Mouse (Mus musculus) neural tube, embryonic 13.5 days (tissue): ENCODE data around the gene Thrsp. TPM values are rescaled to one million over a fixed set of nuclear protein-coding genes. Genes with fewer than 3 reads are reported as not detected.

Experiments used
- ATAC-seq: fragments of 200-750 bp; cut with Nextera tagmentation; 2 replicates; pipeline ENCODE4 v1.8.0; 2017; ENCODE audit warnings: low read depth, mild to moderate bottlenecking, moderate TSS enrichment, moderate library complexity
- H3K27ac ChIP-seq: fragments of 300-500 bp; sonication (generic); replicated peaks from 2 replicates; pipeline ENCODE4 v1.5.1; 2015; ENCODE audit warnings: moderate library complexity, mild to moderate bottlenecking, inconsistent platforms
- H3K27me3 ChIP-seq: fragments of 300-500 bp; sonication (generic); 2 replicates; pipeline ENCODE4 v1.6.1; 2015; ENCODE audit warnings: mild to moderate bottlenecking, inconsistent platforms
- H3K36me3 ChIP-seq: fragments of 300-500 bp; sonication (generic); 2 replicates; pipeline ENCODE4 v1.6.1; 2015; ENCODE audit warnings: mild to moderate bottlenecking, inconsistent platforms
- H3K4me1 ChIP-seq: fragments of 300-500 bp; sonication (generic); replicated peaks from 2 replicates; pipeline ENCODE4 v1.6.1; 2015; ENCODE audit warnings: inconsistent platforms
- H3K4me2 ChIP-seq: fragments of 300-500 bp; sonication (generic); 2 replicates; pipeline ENCODE4 v1.6.1; 2015; ENCODE audit warnings: inconsistent platforms, mild to moderate bottlenecking, moderate library complexity
- H3K4me3 ChIP-seq: fragments of 300-500 bp; sonication (generic); 2 replicates; pipeline ENCODE4 v1.5.1; 2015; ENCODE audit warnings: mild to moderate bottlenecking, inconsistent platforms
- H3K9ac ChIP-seq: fragments of 300-500 bp; sonication (generic); 2 replicates; pipeline ENCODE4 v1.6.1; 2015; ENCODE audit warnings: moderate library complexity, mild to moderate bottlenecking, inconsistent platforms
- H3K9me3 ChIP-seq: fragments of 300-500 bp; sonication (generic); 2 replicates; pipeline ENCODE4 v1.6.1; 2016; ENCODE audit warnings: inconsistent platforms
- WGBS: fragments of 180-500 bp; shearing (Covaris S2); methylation state at CpG from one replicate; pipeline ENCODE4 v1.1.7; 2015; 5-methylcytosine and 5-hydroxymethylcytosine counted together
- polyA plus RNA-seq: library from polyadenylated mRNA; unstranded; fragments of >200 nt; fragmentation: Nextera tagmentation; extraction: Ambion mirVana; gene quantifications from 2 replicates; pipeline ENCODE4 v1.2.1, GENCODE M21; 2015

The Thrsp gene
- polyA plus RNA-seq, 1 experiment from 2014 or later = 0.99 TPM

DNA sequence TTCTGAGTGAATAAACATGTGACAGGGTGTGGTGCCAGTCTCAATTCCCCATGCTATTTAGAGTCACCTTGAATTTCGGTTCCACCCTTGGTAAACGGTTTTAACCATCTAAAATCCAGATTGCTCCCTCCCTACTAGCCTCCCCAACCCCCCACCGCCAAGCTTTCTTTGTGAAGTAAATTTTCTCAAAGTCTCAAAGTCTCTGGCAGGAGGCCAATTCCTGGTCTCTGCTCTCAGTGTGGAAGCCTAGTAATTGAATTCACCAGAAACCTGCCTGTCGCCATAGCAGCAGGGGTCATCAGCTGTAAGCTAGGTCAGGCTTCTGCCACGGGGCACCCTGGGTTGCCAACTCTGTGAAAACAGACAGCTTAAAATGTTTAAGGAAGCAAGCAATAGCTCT, 12.2 kb upstream of the Thrsp start:
- Histone ChIP-seq H3K9ac (no peak overlapping the region), H3K4me2 (peak overlapping the region; percentile 3; the same call in 1 of the 2 replicates), H3K27ac (peak overlapping the region; percentile 83), H3K27me3 (no peaks in the 10 kb centered on the region), H3K4me1 (peaks cover 25% of the 10 kb centered on the region), H3K36me3 (no peaks in the 10 kb centered on the region), H3K9me3 (no peaks in the 10 kb centered on the region), H3K4me3 (no peak overlapping the region)
- peak; percentile 85 for ATAC-seq
- WGBS = 2% methylated on average over 5 of the region's 5 CpGs

DNA sequence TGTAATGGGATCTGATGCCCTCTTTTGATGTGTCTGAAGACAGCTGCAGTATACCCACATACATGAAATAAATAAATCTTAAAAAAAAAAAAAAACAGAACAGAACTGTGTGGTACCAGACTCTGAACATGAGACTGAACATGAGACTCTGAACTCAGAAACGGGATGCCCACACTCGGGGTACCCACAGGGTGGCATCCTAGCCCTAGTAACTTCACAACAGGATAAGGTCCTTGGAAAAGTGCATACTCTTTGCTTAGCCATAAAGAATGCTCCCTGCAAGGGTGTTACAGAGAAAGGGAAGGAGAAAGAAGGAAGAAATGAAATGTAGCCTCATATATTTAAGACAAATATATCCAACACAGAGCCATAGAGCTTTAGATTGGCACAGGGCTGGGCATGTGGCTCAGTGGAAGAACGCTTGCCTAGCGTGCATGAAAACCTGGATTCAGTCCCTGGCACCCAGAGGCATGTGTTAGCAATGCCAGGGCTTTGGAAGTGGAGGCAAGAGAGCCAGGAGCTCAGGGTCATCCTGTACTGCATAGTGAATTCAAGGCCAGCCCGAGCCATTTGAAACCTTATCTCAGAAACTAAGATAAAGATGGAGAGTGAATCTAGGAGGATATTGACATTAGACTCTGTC, 10.4 kb upstream of the Thrsp start:
- Histone ChIP-seq H3K4me3 (no peak overlapping the region), H3K36me3 (no peaks in the 10 kb centered on the region), H3K27me3 (no peaks in the 10 kb centered on the region), H3K4me2 (no peak overlapping the region), H3K9ac (no peak overlapping the region), H3K27ac (peak overlapping the region; percentile 7; the same call in 1 of the 2 replicates), H3K9me3 (no peaks in the 10 kb centered on the region), H3K4me1 (peaks cover 16% of the 10 kb centered on the region)
- WGBS = 84% methylated on average over 5 of the region's 5 CpGs
- no peak for ATAC-seq

DNA sequence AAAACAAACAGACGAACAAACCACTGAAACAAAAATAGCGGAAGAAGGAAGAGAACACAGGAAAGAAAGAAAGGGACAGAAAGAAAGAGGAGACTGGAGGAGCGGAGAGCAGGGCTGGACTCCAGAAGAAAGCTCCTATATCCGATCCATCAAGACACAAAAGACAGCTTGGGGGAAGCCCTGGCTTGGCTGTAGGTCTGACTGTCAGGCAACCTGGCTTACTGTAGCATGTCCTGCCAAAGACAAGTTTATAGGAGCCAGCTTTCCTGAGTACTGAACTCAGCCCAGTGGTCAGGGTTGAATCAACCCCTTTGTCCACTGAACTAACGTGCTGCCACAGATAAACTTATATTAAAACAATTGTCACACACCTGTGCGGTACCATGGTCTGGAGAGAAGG, 9.8 kb upstream of the Thrsp start:
- no peak overlapping the region for H3K4me2 ChIP-seq
- H3K36me3 ChIP-seq = no peaks in the 10 kb centered on the region
- 82% methylated on average over 6 of the region's 6 CpGs for WGBS
- H3K27me3 ChIP-seq = no peaks in the 10 kb centered on the region
- no peak for ATAC-seq
- no peaks in the 10 kb centered on the region for H3K9me3 ChIP-seq
- H3K27ac ChIP-seq = no peak overlapping the region
- no peak overlapping the region for H3K4me3 ChIP-seq
- peaks cover 16% of the 10 kb centered on the region for H3K4me1 ChIP-seq
- H3K9ac ChIP-seq = no peak overlapping the region

DNA sequence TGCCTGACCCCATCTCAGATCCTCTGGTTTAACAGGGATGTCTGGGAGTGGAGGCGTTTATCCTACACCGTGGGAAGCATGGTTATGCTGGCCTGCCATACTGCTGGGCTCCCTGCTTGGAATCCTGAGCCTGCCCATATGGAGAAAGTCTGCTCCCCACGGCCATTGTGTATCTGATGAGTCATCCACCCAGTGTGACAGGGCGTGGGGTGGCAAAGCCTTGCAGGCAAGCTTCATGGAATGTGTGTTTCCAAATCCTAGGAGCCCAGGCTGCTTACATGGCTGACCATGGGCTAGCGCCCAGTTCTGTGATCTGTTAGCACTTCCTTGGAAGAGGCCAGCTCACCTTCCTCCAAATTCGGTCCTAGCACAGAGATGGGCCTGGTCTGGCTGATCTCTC, 9.0 kb upstream of the Thrsp start:
- no peak overlapping the region for H3K27ac ChIP-seq
- WGBS = 80% methylated on average over 6 of the region's 6 CpGs
- H3K27me3 ChIP-seq = no peaks in the 10 kb centered on the region
- no peak overlapping the region for H3K4me2 ChIP-seq
- H3K4me3 ChIP-seq = no peak overlapping the region
- no peak for ATAC-seq
- no peaks in the 10 kb centered on the region for H3K36me3 ChIP-seq
- peaks cover 16% of the 10 kb centered on the region for H3K4me1 ChIP-seq
- no peak overlapping the region for H3K9ac ChIP-seq
- no peaks in the 10 kb centered on the region for H3K9me3 ChIP-seq

DNA sequence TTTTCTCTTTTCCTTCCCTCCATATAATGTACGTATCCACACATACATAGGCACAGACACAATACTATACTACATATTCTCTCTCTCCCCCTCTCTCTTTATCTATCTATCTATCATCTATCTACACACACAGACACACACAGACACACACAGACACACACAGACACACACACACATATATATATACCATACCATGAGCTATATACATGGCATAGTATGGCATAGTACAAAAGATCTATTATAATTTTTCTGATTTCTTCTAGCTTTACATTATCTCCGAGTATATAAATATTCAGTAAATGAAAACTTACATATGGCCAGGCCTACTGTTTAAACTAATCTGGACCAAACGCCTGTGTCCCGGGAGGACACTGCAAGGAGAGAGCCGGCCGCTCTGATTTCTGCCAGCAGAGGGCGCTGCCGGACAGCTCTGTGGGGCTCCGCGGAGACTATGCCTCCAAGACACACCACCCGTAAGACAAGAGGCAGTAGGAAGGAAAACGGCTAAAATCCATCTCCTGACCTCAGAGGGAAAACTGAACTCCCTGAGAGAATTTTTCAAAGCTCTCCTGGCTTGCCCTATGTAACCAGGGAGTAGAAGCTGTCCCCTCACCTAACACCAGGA, 7.2 kb upstream of the Thrsp start:
- H3K9me3 ChIP-seq = no peaks in the 10 kb centered on the region
- no peak overlapping the region for H3K4me3 ChIP-seq
- no peaks in the 10 kb centered on the region for H3K36me3 ChIP-seq
- peaks cover 19% of the 10 kb centered on the region for H3K4me1 ChIP-seq
- no peak overlapping the region for H3K27ac ChIP-seq
- 9% methylated on average over 12 of the region's 12 CpGs for WGBS
- no peak overlapping the region for H3K9ac ChIP-seq
- H3K4me2 ChIP-seq = no peak overlapping the region
- ATAC-seq = peak; percentile 77
- no peaks in the 10 kb centered on the region for H3K27me3 ChIP-seq

DNA sequence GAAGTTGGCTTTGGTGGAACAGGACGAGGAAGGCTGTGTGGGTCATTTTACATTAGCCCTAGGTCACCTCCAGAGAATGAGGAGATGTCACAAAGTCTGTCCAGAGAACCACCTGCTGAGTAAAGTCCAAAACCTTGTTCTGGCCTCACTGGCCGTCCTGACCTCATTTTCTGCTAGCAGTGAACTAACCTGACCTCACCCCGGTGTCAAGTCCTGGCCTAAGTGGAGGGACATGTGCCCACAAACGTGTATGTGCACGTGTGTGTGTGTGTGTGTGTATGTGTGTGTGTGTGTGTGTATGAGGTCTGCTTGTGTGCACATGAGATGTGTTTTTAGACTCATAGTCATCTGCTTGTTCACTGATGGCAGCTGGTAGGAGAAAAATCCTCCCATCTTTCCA, 6.2 kb upstream of the Thrsp start:
- Histone ChIP-seq H3K9me3 (no peaks in the 10 kb centered on the region), H3K4me1 (peaks cover 16% of the 10 kb centered on the region), H3K4me2 (no peak overlapping the region), H3K27me3 (no peaks in the 10 kb centered on the region), H3K9ac (no peak overlapping the region), H3K27ac (no peak overlapping the region), H3K36me3 (no peaks in the 10 kb centered on the region), H3K4me3 (no peak overlapping the region)
- ATAC-seq = no peak
- 57% methylated on average over 5 of the region's 5 CpGs for WGBS

DNA sequence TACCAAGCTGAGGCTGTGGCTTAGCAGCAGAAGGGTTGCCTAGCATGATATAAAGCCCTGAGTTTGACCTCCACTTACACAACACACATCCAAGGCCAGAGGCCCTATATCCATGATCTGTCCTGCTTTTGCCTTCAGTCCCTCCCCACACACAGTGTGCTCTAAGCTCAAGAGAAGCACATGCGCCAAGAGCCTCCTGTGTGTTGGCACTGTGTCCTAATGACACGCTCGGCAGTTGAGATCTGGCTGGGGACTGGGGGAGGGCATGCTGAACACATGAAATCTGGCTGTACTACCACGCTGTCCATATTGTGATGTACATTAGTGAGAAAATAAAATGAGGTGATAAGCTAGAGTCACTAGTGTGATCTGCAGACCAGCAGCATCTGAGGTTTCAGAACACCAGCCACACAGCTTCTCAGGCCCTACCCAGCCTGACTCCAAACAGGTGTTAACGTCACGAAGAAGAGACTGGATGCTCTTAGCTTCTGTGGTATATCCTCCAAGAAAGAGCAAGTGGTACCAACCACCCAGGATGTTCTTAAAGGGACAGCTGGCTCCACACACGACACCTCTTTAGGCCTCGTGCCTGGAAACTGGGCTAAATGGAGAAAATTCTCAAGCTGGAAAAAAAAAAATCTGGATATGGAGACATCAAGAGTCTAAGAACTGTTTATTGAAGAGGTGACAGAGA, 3.6 kb upstream of the Thrsp start:
- Histone ChIP-seq H3K9me3 (no peaks in the 10 kb centered on the region), H3K36me3 (no peaks in the 10 kb centered on the region), H3K27ac (no peak overlapping the region), H3K9ac (no peak overlapping the region), H3K27me3 (no peaks in the 10 kb centered on the region), H3K4me3 (no peak overlapping the region), H3K4me1 (peaks cover 25% of the 10 kb centered on the region), H3K4me2 (no peak overlapping the region)
- WGBS = 77% methylated on average over 8 of the region's 8 CpGs
- no peak for ATAC-seq

DNA sequence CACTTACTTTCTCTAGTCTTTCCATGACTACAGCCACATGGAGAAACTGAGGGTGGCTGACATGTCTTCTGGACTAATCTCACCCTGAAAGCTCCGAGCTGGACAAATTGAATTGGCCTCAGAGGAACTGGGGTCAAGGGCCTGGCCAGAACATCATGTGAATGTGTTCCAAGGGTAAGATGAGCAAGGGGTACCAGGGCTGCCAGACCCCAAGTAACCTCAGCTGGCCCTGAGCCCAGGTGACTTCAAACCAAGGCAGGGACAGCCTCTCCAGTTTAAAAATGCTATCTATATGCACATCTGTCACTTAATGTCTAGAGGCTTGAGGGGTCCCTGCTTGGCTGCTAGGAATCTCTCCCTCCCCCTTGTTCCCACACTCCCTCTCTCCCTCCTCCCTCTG, 2.9 kb upstream of the Thrsp start:
- Histone ChIP-seq H3K4me3 (no peak overlapping the region), H3K4me1 (peaks cover 25% of the 10 kb centered on the region), H3K36me3 (no peaks in the 10 kb centered on the region), H3K27me3 (no peaks in the 10 kb centered on the region), H3K4me2 (no peak overlapping the region), H3K27ac (no peak overlapping the region), H3K9ac (no peak overlapping the region), H3K9me3 (no peaks in the 10 kb centered on the region)
- ATAC-seq = no peak
- WGBS = 84% methylated on average over 1 of the region's 1 CpGs

DNA sequence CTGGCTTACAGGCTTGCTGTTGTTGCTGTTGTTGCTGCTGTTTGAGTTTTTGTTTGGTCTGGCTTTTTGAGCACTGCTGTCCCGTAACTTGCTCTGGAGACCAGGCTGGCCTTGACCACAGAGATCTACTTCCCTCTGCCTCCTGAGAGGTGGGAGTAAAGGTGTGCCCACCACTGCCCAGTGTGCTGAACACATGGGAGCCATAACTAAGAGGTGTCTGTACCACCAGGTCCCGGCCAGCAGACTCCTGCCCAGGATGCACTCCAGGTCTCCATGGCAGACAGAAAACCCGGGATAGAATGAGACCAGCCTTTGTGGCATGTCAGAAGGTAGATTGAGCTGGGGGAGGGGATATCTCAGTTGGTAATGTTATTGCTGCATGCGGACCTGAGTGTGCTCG, 1.6 kb upstream of the Thrsp start:
- Histone ChIP-seq H3K4me1 (peaks cover 25% of the 10 kb centered on the region), H3K9ac (no peak overlapping the region), H3K36me3 (no peaks in the 10 kb centered on the region), H3K4me2 (no peak overlapping the region), H3K27me3 (no peaks in the 10 kb centered on the region), H3K27ac (no peak overlapping the region), H3K9me3 (no peaks in the 10 kb centered on the region), H3K4me3 (no peak overlapping the region)
- WGBS = 85% methylated on average over 5 of the region's 5 CpGs
- no peak for ATAC-seq

DNA sequence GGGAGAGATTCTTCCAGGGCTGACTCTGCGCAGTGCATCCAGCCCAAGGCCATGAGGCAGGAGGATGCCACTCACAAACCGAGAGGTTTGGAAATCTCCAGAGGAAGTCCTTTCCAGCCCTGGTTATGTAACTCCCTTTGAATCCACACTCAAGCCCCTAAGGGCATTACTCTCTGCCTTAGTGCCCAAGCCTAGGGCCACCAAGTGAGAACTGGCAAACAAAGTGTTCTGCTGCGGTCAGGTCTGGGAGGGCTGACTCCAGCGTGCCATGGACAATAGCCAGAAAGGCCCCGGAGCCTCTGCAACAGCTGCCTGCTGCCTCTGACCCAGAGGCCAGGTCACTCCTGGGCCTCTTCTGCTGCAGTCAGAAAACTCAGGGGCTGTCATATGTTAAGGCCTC, 1.2 kb upstream of the Thrsp start:
- Histone ChIP-seq H3K27me3 (no peaks in the 10 kb centered on the region), H3K4me2 (no peak overlapping the region), H3K27ac (no peak overlapping the region), H3K36me3 (no peaks in the 10 kb centered on the region), H3K9me3 (no peaks in the 10 kb centered on the region), H3K4me1 (peaks cover 25% of the 10 kb centered on the region), H3K9ac (no peak overlapping the region), H3K4me3 (no peak overlapping the region)
- 72% methylated on average over 5 of the region's 5 CpGs for WGBS
- no peak for ATAC-seq

DNA sequence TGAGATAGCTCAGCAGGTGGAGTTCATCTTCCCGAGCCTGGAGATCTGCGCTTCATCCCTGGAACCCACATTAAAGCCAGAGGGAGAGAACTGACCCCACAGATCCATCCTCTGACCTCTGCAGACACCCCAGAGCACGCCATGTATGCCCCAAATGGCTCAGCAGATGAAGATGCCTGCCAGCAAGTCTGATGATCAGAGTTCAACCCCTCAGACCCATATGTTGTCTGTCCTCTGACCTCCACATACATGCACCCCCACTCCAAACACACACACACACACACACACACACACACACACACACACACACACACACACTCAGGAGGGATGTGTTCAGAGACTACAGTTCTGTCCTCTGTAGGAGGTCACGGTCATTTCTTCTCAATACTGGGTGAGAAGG, 1.1 kb downstream of the Thrsp start:
- WGBS = 89% methylated on average over 4 of the region's 4 CpGs

DNA sequence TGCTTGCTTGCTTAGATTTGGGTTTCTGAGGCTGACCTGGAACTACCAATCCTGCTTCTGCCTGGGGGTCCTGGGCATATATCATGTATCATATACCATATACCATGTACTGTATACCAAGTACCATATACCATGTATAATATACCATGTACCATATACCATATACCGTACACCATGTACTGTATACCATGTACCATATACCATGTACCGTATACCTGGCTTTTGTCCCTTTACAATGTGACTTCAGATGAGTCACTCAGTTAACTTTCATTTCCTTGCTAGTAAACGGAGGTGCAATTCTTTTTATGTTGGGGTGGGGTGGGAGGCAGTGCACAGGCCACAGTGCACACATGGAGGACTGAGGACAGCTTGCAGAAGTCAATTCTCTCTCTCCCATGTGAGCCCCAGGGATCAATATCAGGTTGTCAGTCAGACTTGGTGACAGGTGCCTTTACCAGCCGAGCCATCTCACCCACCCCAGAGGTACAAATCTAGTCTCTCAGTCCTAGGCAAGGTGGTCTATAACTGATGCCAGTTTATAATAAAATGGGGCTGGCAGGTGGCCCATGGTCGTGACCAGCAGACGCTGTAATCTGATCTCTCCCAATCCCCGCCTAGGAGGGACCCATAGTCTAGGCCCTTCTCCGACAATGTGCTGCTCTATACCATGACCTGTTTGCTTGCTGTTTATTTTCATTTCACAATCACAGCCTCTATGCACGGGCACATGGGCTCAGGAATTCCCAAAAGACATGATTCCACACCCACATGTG, 2.4 kb downstream of the Thrsp start:
- no peaks in the 10 kb centered on the region for H3K27me3 ChIP-seq
- H3K9ac ChIP-seq = no peak overlapping the region
- H3K4me3 ChIP-seq = no peak overlapping the region
- peaks cover 33% of the 10 kb centered on the region for H3K36me3 ChIP-seq
- H3K9me3 ChIP-seq = no peaks in the 10 kb centered on the region
- H3K4me2 ChIP-seq = no peak overlapping the region
- ATAC-seq = no peak
- 0 out of 2 replicates have a peak, but pooled peaks cover 15% of the 10 kb centered on the region for H3K4me1 ChIP-seq
- H3K27ac ChIP-seq = no peak overlapping the region
- 62% methylated on average over 9 of the region's 9 CpGs for WGBS

More for the DNA sequence above, 1.1 kb downstream of the Thrsp start:
- Histone ChIP-seq H3K9me3 (no peaks in the 10 kb centered on the region), H3K27ac (no peak overlapping the region), H3K4me3 (no peak overlapping the region), H3K4me2 (no peak overlapping the region), H3K36me3 (peaks cover 19% of the 10 kb centered on the region), H3K27me3 (no peaks in the 10 kb centered on the region), H3K4me1 (peaks cover 25% of the 10 kb centered on the region), H3K9ac (no peak overlapping the region)
- ATAC-seq = no peak
